33 mouse cellular contexts compared by ENCODE assay signal in the genomic region with DNA sequence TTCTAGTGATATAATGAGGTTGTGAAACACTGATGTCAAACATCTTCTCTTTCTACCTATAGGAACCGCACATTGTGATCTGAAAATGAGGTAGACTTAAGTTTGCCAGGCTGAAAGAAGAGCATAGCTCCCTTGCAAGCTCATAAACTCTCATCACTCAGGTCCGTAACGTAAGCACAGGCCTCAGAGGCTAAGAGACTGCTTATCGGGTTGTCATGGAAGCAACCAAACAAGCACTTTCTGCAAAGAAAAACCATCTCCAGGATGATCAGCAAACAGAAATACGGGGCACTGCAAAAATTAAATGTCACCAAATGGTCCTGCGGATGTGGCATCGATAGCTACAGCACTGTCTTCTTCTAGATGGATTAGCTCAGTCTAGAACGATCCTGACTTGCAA. TPM values are rescaled to one million over a fixed set of nuclear protein-coding genes. Genes with fewer than 3 reads are reported as not detected.
DNase-seq lines count a peak whose midpoint lies in the region; ATAC-seq and TF ChIP-seq lines count a peak whose summit lies in the region.
"Had no signal": no experiment of that assay in that cellular context is flagged by ENCODE, and none has a peak within 500 bp of the region (broad histone marks: within the 10 kb centered on the region; RNA-seq: fewer than 3 reads in every experiment).

No protein-coding gene starts in this region.

- no peak for TF ChIP-seq POLR2A in heart, adult 2 months (IDR thresholded peaks at IDR 0.05; ENCODE audit: insufficient read depth, low read depth, low read length)
- no peak for TF ChIP-seq POLR2A in lung, adult 2 months (IDR thresholded peaks at IDR 0.05; ENCODE audit: borderline replicate concordance, extremely low read depth, low read depth, low read length)

- no peak overlapping the region for H3K4me3 ChIP-seq in heart, adult 2 months
- H3K4me3 ChIP-seq in heart, embryonic 14.5 days (ENCODE audit: control insufficient read depth in 1 of 2, insufficient read depth in 1 of 2, low read depth in 1 of 2, low read length in 2 of 2), result no peak overlapping the region
- H3K4me3 ChIP-seq in lung, postnatal 0 days (ENCODE audit: low read depth, low read length), result no peak overlapping the region
- H3K4me3 ChIP-seq in lung, adult 2 months (replicated peaks; ENCODE audit: extremely low read depth, low read depth, low read length), result no peak overlapping the region
- no peak overlapping the region for H3K4me3 ChIP-seq in heart, embryonic 16.5 days (ENCODE audit: low read length)
- H3K4me3 ChIP-seq: embryonic facial prominence, embryonic 12.5 days; hindbrain, embryonic 10.5 days; intestine, embryonic 15.5 days; lung, embryonic 15.5 days; megakaryocyte, embryonic 14.5 days; midbrain, embryonic 13.5 days had no signal

- H3K4me2 ChIP-seq in heart, embryonic 14.5 days (ENCODE audit: low read length), result no peak overlapping the region
- no peak overlapping the region for H3K4me2 ChIP-seq in lung, postnatal 0 days (replicated peaks; ENCODE audit: low read depth, low read length)
- no peak overlapping the region for H3K4me2 ChIP-seq in heart, embryonic 16.5 days (ENCODE audit: low read depth, low read length)
- H3K4me2 ChIP-seq: embryonic facial prominence, embryonic 12.5 days; intestine, embryonic 15.5 days; lung, embryonic 15.5 days; midbrain, embryonic 13.5 days had no signal

- no peak for DNase-seq in heart, adult 2 months
- DNase-seq in heart, adult 9 months (ENCODE audit: low spot score in 2 of 2), result no peak
- DNase-seq in heart, postnatal 25 days (ENCODE audit: low spot score), result no peak
- DNase-seq in lung, postnatal 0 days (ENCODE audit: low spot score), result peak; percentile 39
- DNase-seq in lung, adult 2 months, result no peak
- DNase-seq in frontal cortex, postnatal 25 days (ENCODE audit: low spot score in 2 of 2), result no peak
- DNase-seq: adrenal gland, adult 8-10 months; cerebellum, adult 11 months; cerebellum, adult 9-10 months; cerebellum, postnatal 36 days; embryo, embryonic 11 days; gastrocnemius, postnatal 25 days; kidney, adult 2 months; kidney, postnatal 36 days; liver; lung, postnatal 4 days; thymus, postnatal 14 days had no signal

- ATAC-seq in heart, embryonic 14.5 days (ENCODE audit: insufficient number of reproducible peaks, insufficient read depth, low FRiP score, low read depth), result no peak
- ATAC-seq in lung, postnatal 0 days, result no peak
- ATAC-seq in heart, embryonic 16.5 days (replicated peaks; ENCODE audit: extremely low read depth, insufficient read depth, low FRiP score), result no peak
- ATAC-seq: forebrain, embryonic 14.5 days; hindbrain, embryonic 16.5 days; intestine, embryonic 15.5 days; midbrain, embryonic 13.5 days had no signal

- no peaks in the 10 kb centered on the region for H3K27me3 ChIP-seq in heart, adult 2 months (ENCODE audit: control insufficient read depth, insufficient read depth, low read length)
- no peaks in the 10 kb centered on the region for H3K27me3 ChIP-seq in heart, embryonic 14.5 days (ENCODE audit: control insufficient read depth, insufficient read depth, low read length)
- H3K27me3 ChIP-seq in lung, postnatal 0 days (replicated peaks; ENCODE audit: insufficient read depth, low read length), result no peaks in the 10 kb centered on the region
- no peaks in the 10 kb centered on the region for H3K27me3 ChIP-seq in heart, embryonic 16.5 days (ENCODE audit: control insufficient read depth, insufficient read depth, low read length)
- H3K27me3 ChIP-seq: embryonic facial prominence, embryonic 12.5 days; intestine, embryonic 15.5 days; lung, embryonic 15.5 days; megakaryocyte, embryonic 14.5 days; midbrain, embryonic 13.5 days had no signal

- H3K9ac ChIP-seq in heart, adult 2 months (ENCODE audit: low read depth, low read length), result no peak overlapping the region
- H3K9ac ChIP-seq in heart, embryonic 14.5 days (ENCODE audit: low read length), result no peak overlapping the region
- no peak overlapping the region for H3K9ac ChIP-seq in lung, postnatal 0 days (replicated peaks; ENCODE audit: low read depth)
- H3K9ac ChIP-seq in heart, embryonic 16.5 days (ENCODE audit: low read length), result no peak overlapping the region
- H3K9ac ChIP-seq: embryonic facial prominence, embryonic 12.5 days; intestine, embryonic 15.5 days; liver, embryonic 14.5 days; lung, embryonic 15.5 days; midbrain, embryonic 13.5 days had no signal

- H3K79me2 ChIP-seq in heart, adult 2 months (replicated peaks; ENCODE audit: control insufficient read depth, insufficient read depth, low read length), result no peaks in the 10 kb centered on the region

- intact Hi-C loops in heart, adult 2 months (cut with DNase I), result loop anchor here (2.0 kb wide), 1 partner anchor 59 kb away; no protein-coding TSS in a partner anchor
- intact Hi-C loops in heart, postnatal 25 days (cut with DNase I), result no loop called here

- TF ChIP-seq CTCF in heart, adult 2 months (IDR thresholded peaks at IDR 0.05), result no peak
- no peak for TF ChIP-seq CTCF in lung, postnatal 0 days (IDR thresholded peaks at IDR 0.05)
- TF ChIP-seq CTCF in lung, adult 2 months (IDR thresholded peaks at IDR 0.05; ENCODE audit: insufficient read depth, low read length), result no peak

- WGBS in heart, adult 2 months, result 64% methylated on average over 8 of the region's 8 CpGs
- 39% methylated on average over 8 of the region's 8 CpGs for WGBS in heart, embryonic 14.5 days
- WGBS in lung, postnatal 0 days, result 68% methylated on average over 8 of the region's 8 CpGs
- 59% methylated on average over 8 of the region's 8 CpGs for WGBS in lung, adult 2 months
- WGBS in heart, embryonic 16.5 days, result 53% methylated on average over 8 of the region's 8 CpGs

- peaks cover 12% of the 10 kb centered on the region for H3K4me1 ChIP-seq in heart, adult 2 months (ENCODE audit: control insufficient read depth, insufficient read depth, low read length)
- H3K4me1 ChIP-seq in heart, embryonic 14.5 days (ENCODE audit: control insufficient read depth in 2 of 2, insufficient read depth in 2 of 2, low read length in 2 of 2), result peaks cover 11 to 29% of the 10 kb centered on the region in 2 experiments
- peaks cover 6% of the 10 kb centered on the region; the same call in 1 of the 2 replicates for H3K4me1 ChIP-seq in lung, postnatal 0 days (ENCODE audit: insufficient read depth, low read depth, low read length)
- peaks cover 3% of the 10 kb centered on the region for H3K4me1 ChIP-seq in lung, adult 2 months (ENCODE audit: control insufficient read depth, insufficient read depth, low read length)
- H3K4me1 ChIP-seq in heart, embryonic 16.5 days (ENCODE audit: control insufficient read depth, insufficient read depth, low read length), result peaks cover 23% of the 10 kb centered on the region
- H3K4me1 ChIP-seq: intestine, embryonic 15.5 days; megakaryocyte, embryonic 14.5 days had no signal

- TF ChIP-seq EP300 in heart, adult 2 months (IDR thresholded peaks at IDR 0.05; ENCODE audit: insufficient read depth, low read depth, low read length), result no peak
- no peak for TF ChIP-seq EP300 in lung, postnatal 0 days (IDR thresholded peaks at IDR 0.05)

- no peaks in the 10 kb centered on the region for H3K9me3 ChIP-seq in heart, embryonic 14.5 days (ENCODE audit: control insufficient read depth, low read length)
- H3K9me3 ChIP-seq in lung, postnatal 0 days (ENCODE audit: low read length), result no peaks in the 10 kb centered on the region
- H3K9me3 ChIP-seq in heart, embryonic 16.5 days (replicated peaks; ENCODE audit: control insufficient read depth, low read length), result no peaks in the 10 kb centered on the region
- H3K9me3 ChIP-seq: embryonic facial prominence, embryonic 12.5 days; hindbrain, embryonic 10.5 days; intestine, embryonic 15.5 days; lung, embryonic 15.5 days; megakaryocyte, embryonic 14.5 days; midbrain, embryonic 13.5 days had no signal

- peak overlapping the region; percentile 61 for H3K27ac ChIP-seq in heart, adult 2 months
- peak overlapping the region; percentile 9 to 53; a peak in 3 of 4 replicates for H3K27ac ChIP-seq in heart, embryonic 14.5 days (replicated peaks in 1 of 2; ENCODE audit: control insufficient read depth in 1 of 2, insufficient read depth in 1 of 2, low read depth in 2 of 2, low read length in 2 of 2)
- H3K27ac ChIP-seq in lung, postnatal 0 days (ENCODE audit: low read length), result no peak overlapping the region
- peak overlapping the region; percentile 61 for H3K27ac ChIP-seq in heart, embryonic 16.5 days (ENCODE audit: low read length)
- H3K27ac ChIP-seq: embryonic facial prominence, embryonic 12.5 days; hindbrain, embryonic 10.5 days; intestine, embryonic 15.5 days; liver, embryonic 14.5 days; lung, embryonic 15.5 days; midbrain, embryonic 13.5 days had no signal

- peaks cover 22% of the 10 kb centered on the region for H3K36me3 ChIP-seq in heart, adult 2 months (ENCODE audit: control insufficient read depth, insufficient read depth, low read length)
- peaks cover 19% of the 10 kb centered on the region for H3K36me3 ChIP-seq in heart, embryonic 14.5 days (ENCODE audit: control insufficient read depth, insufficient read depth, low read length)
- H3K36me3 ChIP-seq in lung, postnatal 0 days (ENCODE audit: insufficient read depth, low read length), result peaks cover 8% of the 10 kb centered on the region
- peaks cover 9% of the 10 kb centered on the region; the same call in 1 of the 2 replicates for H3K36me3 ChIP-seq in heart, embryonic 16.5 days (ENCODE audit: control insufficient read depth, insufficient read depth)
- H3K36me3 ChIP-seq: G1E; hindbrain, embryonic 10.5 days; intestine, embryonic 15.5 days; midbrain, embryonic 13.5 days had no signal

RNA-seq across cellular contexts. Expression of a gene that starts 23.3 kb away (rescaled TPM):
- under 1 TPM; 0.36 to 0.52 TPM for total RNA-seq in heart, adult 2 months (2021)
- 0.12 and 0.56 TPM in 2 replicates for polyA plus RNA-seq in heart, adult 2 months (2012; rRNA removed)
- polyA plus RNA-seq in heart, embryonic 14.5 days (2014; fragmentation: Nextera tagmentation; extraction: Ambion mirVana), result 0.39 and 0.61 TPM in 2 replicates
- total RNA-seq in heart, postnatal 25 days (2021), result under 1 TPM; 0.29 to 0.39 TPM
- polyA plus RNA-seq in lung, postnatal 0 days (2015; fragmentation: Nextera tagmentation; extraction: Ambion mirVana), result 0.05 TPM in 2 replicates
- polyA plus RNA-seq in lung, adult 2 months (2012; rRNA removed), result 0.02 TPM in 1 of 2 replicates, not detected in the other
- 0.31 and 0.34 TPM in 2 replicates for polyA plus RNA-seq in heart, embryonic 16.5 days (2015; fragmentation: Nextera tagmentation; extraction: Ambion mirVana)
- total RNA-seq: left cerebral cortex, adult 18-20 months; left cerebral cortex, postnatal 14 days; monocyte, adult 5-6 weeks had no signal
- polyA plus RNA-seq: forebrain, embryonic 14.5 days; G1E; hindbrain, embryonic 16.5 days; kidney, adult 2 months; liver, embryonic 14.5 days; midbrain, embryonic 13.5 days had no signal

RNA-seq across cellular contexts. Expression of a gene that starts 29.6 kb away (rescaled TPM):
- total RNA-seq in heart, adult 2 months (2021), result under 1 TPM in 1 of 2 experiments, not detected in 1; 0.30 TPM
- polyA plus RNA-seq in heart, adult 2 months (2012; rRNA removed), result 0.06 TPM in 1 of 2 replicates, not detected in the other
- polyA plus RNA-seq in heart, embryonic 14.5 days (2014; fragmentation: Nextera tagmentation; extraction: Ambion mirVana), result 2.7 and 3.6 TPM in 2 replicates
- under 1 TPM in 1 of 2 experiments, not detected in 1; 0.10 TPM for total RNA-seq in heart, postnatal 25 days (2021)
- 1.4 and 1.5 TPM in 2 replicates for polyA plus RNA-seq in lung, postnatal 0 days (2015; fragmentation: Nextera tagmentation; extraction: Ambion mirVana)
- 0.08 and 0.15 TPM in 2 replicates for polyA plus RNA-seq in lung, adult 2 months (2012; rRNA removed)
- 2.3 and 2.5 TPM in 2 replicates for polyA plus RNA-seq in heart, embryonic 16.5 days (2015; fragmentation: Nextera tagmentation; extraction: Ambion mirVana)
- total RNA-seq: left cerebral cortex, adult 18-20 months; left cerebral cortex, postnatal 14 days; monocyte, adult 5-6 weeks had no signal
- polyA plus RNA-seq: forebrain, embryonic 14.5 days; G1E; urinary bladder, adult 2 months had no signal
